Mouse (Mus musculus) forebrain, embryonic 15.5 days (tissue): ENCODE results near the gene Sox18. TPM values are rescaled to one million over a fixed set of nuclear protein-coding genes. Genes with fewer than 3 reads are reported as not detected.

ENCODE experiments used
- ATAC-seq: fragments of 200-750 bp; cut with Nextera tagmentation; replicated peaks from 2 replicates; pipeline ENCODE4 v1.8.0; 2017; ENCODE audit warnings: mild to moderate bottlenecking, moderate TSS enrichment, moderate library complexity
- H3K27ac ChIP-seq: fragments of 300-500 bp; sonication (generic); replicated peaks from 2 replicates; pipeline ENCODE4 v1.5.1; 2015; ENCODE audit warnings: mild to moderate bottlenecking, inconsistent platforms
- H3K27me3 ChIP-seq: fragments of 300-500 bp; sonication (generic); 2 replicates; pipeline ENCODE4 v1.6.1; 2015; ENCODE audit warnings: inconsistent platforms
- H3K36me3 ChIP-seq: fragments of 300-500 bp; sonication (generic); 2 replicates; pipeline ENCODE4 v1.6.1; 2015; ENCODE audit warnings: mild to moderate bottlenecking, inconsistent platforms
- H3K4me1 ChIP-seq: fragments of 300-500 bp; sonication (generic); 2 replicates; pipeline ENCODE4 v1.6.1; 2015; ENCODE audit warnings: inconsistent platforms
- H3K4me2 ChIP-seq: fragments of 300-500 bp; sonication (generic); replicated peaks from 2 replicates; pipeline ENCODE4 v1.6.1; 2015; ENCODE audit warnings: mild to moderate bottlenecking, inconsistent platforms
- H3K4me3 ChIP-seq: fragments of 300-500 bp; sonication (generic); 2 replicates; pipeline ENCODE4 v1.5.1; 2015; ENCODE audit warnings: mild to moderate bottlenecking, inconsistent platforms
- H3K9ac ChIP-seq: fragments of 300-500 bp; sonication (generic); replicated peaks from 2 replicates; pipeline ENCODE4 v1.6.1; 2015; ENCODE audit warnings: mild to moderate bottlenecking, inconsistent platforms
- H3K9me3 ChIP-seq: fragments of 300-500 bp; sonication (generic); 2 replicates; pipeline ENCODE4 v1.6.1; 2016; ENCODE audit warnings: inconsistent platforms
- WGBS: fragments of 180-500 bp; shearing (Covaris S2); methylation state at CpG from one replicate; pipeline ENCODE4 v1.1.7; 2015; ENCODE audit warnings: mixed read lengths; 5-methylcytosine and 5-hydroxymethylcytosine counted together
- polyA plus RNA-seq: library from polyadenylated mRNA; unstranded; fragments of >200 nt; fragmentation: Nextera tagmentation; extraction: Ambion mirVana; gene quantifications from 2 replicates; pipeline ENCODE4 v1.2.1, GENCODE M21; 2015

Sox18 gene
- polyA plus RNA-seq, 1 experiment from 2014 or later: 12.9 TPM

GRCm38 (mm10) chr2:181662620-181663297, 8.7 kb downstream of the Sox18 start:
- Histone ChIP-seq H3K27me3 (no peaks in the 10 kb centered on the region), H3K36me3 (no peaks in the 10 kb centered on the region), H3K9me3 (no peaks in the 10 kb centered on the region), H3K4me2 (no peak overlapping the region), H3K9ac (no peak overlapping the region), H3K4me1 (peaks cover 4% of the 10 kb centered on the region), H3K4me3 (no peak overlapping the region), H3K27ac (no peak overlapping the region)
- no peak for ATAC-seq
- WGBS: 84% methylated on average over 3 of the region's 3 CpGs

- Histone ChIP-seq H3K36me3 (peaks cover 29% of the 10 kb centered on the region), H3K4me1 (peaks cover 4% of the 10 kb centered on the region), H3K9me3 (no peaks in the 10 kb centered on the region), H3K4me3 (no peak overlapping the region), H3K27me3 (no peaks in the 10 kb centered on the region), H3K27ac (no peak overlapping the region), H3K9ac (no peak overlapping the region), H3K4me2 (no peak overlapping the region)
- 9% methylated on average over 9 of the region's 9 CpGs for WGBS
- ATAC-seq: peak; percentile 86
Observed at GRCm38 (mm10) chr2:181659609-181660055, 11.8 kb downstream of the Sox18 start.

- no peak overlapping the region for H3K9ac ChIP-seq
Observed at GRCm38 (mm10) chr2:181658930-181659555, 12.4 kb downstream of the Sox18 start.

GRCm38 (mm10) chr2:181658528-181658927, 12.9 kb downstream of the Sox18 start:
- Histone ChIP-seq H3K9ac (no peak overlapping the region), H3K36me3 (peaks cover 35% of the 10 kb centered on the region), H3K9me3 (no peaks in the 10 kb centered on the region), H3K4me1 (peaks cover 4% of the 10 kb centered on the region), H3K27ac (no peak overlapping the region), H3K27me3 (no peaks in the 10 kb centered on the region), H3K4me2 (no peak overlapping the region), H3K4me3 (no peak overlapping the region)
- ATAC-seq: no peak
- WGBS: 90% methylated on average over 7 of the region's 7 CpGs

More at GRCm38 (mm10) chr2:181658930-181659555, 12.4 kb downstream of the Sox18 start:
- Histone ChIP-seq H3K4me3 (no peak overlapping the region), H3K36me3 (peaks cover 33% of the 10 kb centered on the region), H3K4me1 (peaks cover 4% of the 10 kb centered on the region), H3K9me3 (no peaks in the 10 kb centered on the region), H3K27me3 (no peaks in the 10 kb centered on the region), H3K27ac (no peak overlapping the region), H3K4me2 (no peak overlapping the region)
- peak; percentile 63; the same call in 1 of the 2 replicates for ATAC-seq
- 37% methylated on average over 17 of the region's 17 CpGs for WGBS

GRCm38 (mm10) chr2:181657441-181657840, 14.0 kb downstream of the Sox18 start:
- no peak for ATAC-seq
- Histone ChIP-seq H3K4me2 (no peak overlapping the region), H3K36me3 (peaks cover 46% of the 10 kb centered on the region), H3K4me3 (no peak overlapping the region), H3K27me3 (no peaks in the 10 kb centered on the region), H3K9me3 (no peaks in the 10 kb centered on the region), H3K27ac (no peak overlapping the region), H3K4me1 (peaks cover 4% of the 10 kb centered on the region), H3K9ac (no peak overlapping the region)
- 65% methylated on average over 2 of the region's 2 CpGs for WGBS

- H3K27ac ChIP-seq: no peak within 1 kb of the TSS
Observed at GRCm38 (mm10) chr2:181656734-181657133, 14.7 kb downstream of the Sox18 start, which contains the start of gene Gm29797. Gene Gm29797, plus strand, starts transcription at chr2:181657034.

GRCm38 (mm10) chr2:181653523-181653922, 17.9 kb downstream of the Sox18 start:
- H3K36me3 ChIP-seq: peaks cover 83% of the 10 kb centered on the region
- WGBS: 87% methylated on average over 1 of the region's 1 CpGs
- no peak overlapping the region for H3K4me2 ChIP-seq
- ATAC-seq: no peak
- no peak overlapping the region for H3K9ac ChIP-seq
- H3K9me3 ChIP-seq: no peaks in the 10 kb centered on the region
- H3K4me1 ChIP-seq: no peaks in the 10 kb centered on the region
- no peak overlapping the region for H3K4me3 ChIP-seq
- no peak overlapping the region for H3K27ac ChIP-seq
- no peaks in the 10 kb centered on the region for H3K27me3 ChIP-seq

More at GRCm38 (mm10) chr2:181656734-181657133, 14.7 kb downstream of the Sox18 start, which contains the start of gene Gm29797:
- no peaks in the 10 kb centered on the region for H3K27me3 ChIP-seq
- no peak within 1 kb of the TSS for H3K4me2 ChIP-seq
- H3K36me3 ChIP-seq: peaks cover 53% of the 10 kb centered on the region
- no peak for ATAC-seq
- H3K9ac ChIP-seq: no peak within 1 kb of the TSS
- no peaks in the 10 kb centered on the region for H3K9me3 ChIP-seq
- peaks cover 4% of the 10 kb centered on the region for H3K4me1 ChIP-seq
- H3K4me3 ChIP-seq: no peak within 1 kb of the TSS
- WGBS: 85% methylated on average over 3 of the region's 3 CpGs

GRCm38 (mm10) chr2:181653065-181653464, 18.4 kb downstream of the Sox18 start:
- Histone ChIP-seq H3K27me3 (no peaks in the 10 kb centered on the region), H3K9ac (no peak overlapping the region), H3K4me3 (no peak overlapping the region), H3K36me3 (peaks cover 88% of the 10 kb centered on the region), H3K9me3 (no peaks in the 10 kb centered on the region), H3K4me1 (no peaks in the 10 kb centered on the region), H3K4me2 (no peak overlapping the region), H3K27ac (no peak overlapping the region)
- no peak for ATAC-seq

GRCm38 (mm10) chr2:181648926-181649325, 22.5 kb downstream of the Sox18 start:
- H3K4me3 ChIP-seq: no peak overlapping the region
- no peak overlapping the region for H3K9ac ChIP-seq
- no peak overlapping the region for H3K27ac ChIP-seq
- H3K36me3 ChIP-seq: peaks cover 89% of the 10 kb centered on the region
- no peaks in the 10 kb centered on the region for H3K27me3 ChIP-seq
- no peak overlapping the region for H3K4me2 ChIP-seq
- H3K9me3 ChIP-seq: no peaks in the 10 kb centered on the region
- no peak for ATAC-seq
- H3K4me1 ChIP-seq: no peaks in the 10 kb centered on the region
- 82% methylated on average over 10 of the region's 10 CpGs for WGBS

- 96% methylated on average over 6 of the region's 6 CpGs for WGBS
Observed at GRCm38 (mm10) chr2:181646626-181647472, 24.6 kb downstream of the Sox18 start.

GRCm38 (mm10) chr2:181645666-181646065, 25.8 kb downstream of the Sox18 start:
- no peak overlapping the region for H3K9ac ChIP-seq
- 86% methylated on average over 3 of the region's 3 CpGs for WGBS
- no peak for ATAC-seq
- no peak overlapping the region for H3K4me2 ChIP-seq
- no peak overlapping the region for H3K4me3 ChIP-seq
- H3K9me3 ChIP-seq: no peaks in the 10 kb centered on the region
- no peaks in the 10 kb centered on the region for H3K27me3 ChIP-seq
- peaks cover 87% of the 10 kb centered on the region for H3K36me3 ChIP-seq
- no peak overlapping the region for H3K27ac ChIP-seq
- no peaks in the 10 kb centered on the region for H3K4me1 ChIP-seq

More at GRCm38 (mm10) chr2:181646626-181647472, 24.6 kb downstream of the Sox18 start:
- no peaks in the 10 kb centered on the region for H3K4me1 ChIP-seq
- H3K36me3 ChIP-seq: peaks cover 85% of the 10 kb centered on the region
- H3K4me3 ChIP-seq: no peak overlapping the region
- no peak overlapping the region for H3K4me2 ChIP-seq
- H3K9me3 ChIP-seq: no peaks in the 10 kb centered on the region
- ATAC-seq: no peak
- H3K27ac ChIP-seq: no peak overlapping the region
- no peaks in the 10 kb centered on the region for H3K27me3 ChIP-seq
- no peak overlapping the region for H3K9ac ChIP-seq

GRCm38 (mm10) chr2:181644361-181644760, 27.1 kb downstream of the Sox18 start:
- no peak overlapping the region for H3K4me2 ChIP-seq
- H3K4me1 ChIP-seq: no peaks in the 10 kb centered on the region
- 96% methylated on average over 2 of the region's 2 CpGs for WGBS
- H3K27ac ChIP-seq: no peak overlapping the region
- H3K9me3 ChIP-seq: no peaks in the 10 kb centered on the region
- peaks cover 85% of the 10 kb centered on the region for H3K36me3 ChIP-seq
- no peak overlapping the region for H3K9ac ChIP-seq
- H3K4me3 ChIP-seq: no peak overlapping the region
- no peak for ATAC-seq
- H3K27me3 ChIP-seq: no peaks in the 10 kb centered on the region
